ENCODE assay signal across 17 mouse cellular contexts in genomic region chr11:93126466-93126865, GRCm38 (mm10). TPM values are rescaled to one million over a fixed set of nuclear protein-coding genes. Genes with fewer than 3 reads are reported as not detected.
"Had no signal": no experiment of that assay in that cellular context is flagged by ENCODE, and none has a peak within 500 bp of the region (broad histone marks: within the 10 kb centered on the region; RNA-seq: fewer than 3 reads in every experiment).

No protein-coding gene starts in this region.

- H3K4me3 ChIP-seq: kidney, embryonic 15.5 days; liver, embryonic 13.5 days had no signal

- H3K27ac ChIP-seq: kidney, embryonic 15.5 days; liver, embryonic 13.5 days; stomach, postnatal 0 days had no signal

- DNase-seq: kidney, postnatal 10 days; kidney, postnatal 36 days; liver, embryonic 13.5 days; lung, adult 2 months; lung, postnatal 14 days; lung, postnatal 4 days; midbrain, embryonic 14.5 days; right cerebral cortex, postnatal 4 days; thymus, adult 2 months; thymus, postnatal 14 days had no signal

RNA-seq across cellular contexts. Expression of gene Car10, which starts 28.6 kb away (rescaled TPM):
- total RNA-seq: liver, adult 2 months; megakaryocyte progenitor cell, adult 5-6 weeks; megakaryocyte-erythroid progenitor cell, adult 5-6 weeks had no signal
- polyA plus RNA-seq: liver, adult 2 months; liver, embryonic 13.5 days; liver, embryonic 16.5 days; lung, adult 2 months; lung, embryonic 16.5 days had no signal
